Mouse (Mus musculus): ENCODE data around the gene Cd79b. TPM values are rescaled to one million over a fixed set of nuclear protein-coding genes. Genes with fewer than 3 reads are reported as not detected.
A peak's percentile ranks its signal among the peaks of the same experiment; 100 is the strongest.

The Cd79b gene
- polyA plus RNA-seq, 1 experiment from 2014 or later, result 0.92 TPM

- no peaks in the 10 kb centered on the region for H3K4me1 ChIP-seq
- no peaks in the 10 kb centered on the region for H3K9me3 ChIP-seq (replicated peaks)
- H3K27ac ChIP-seq (replicated peaks), result no peak overlapping the region
- no peaks in the 10 kb centered on the region for H3K27me3 ChIP-seq (replicated peaks)
- H3K4me3 ChIP-seq (replicated peaks), result no peak overlapping the region
- H3K9ac ChIP-seq (replicated peaks), result no peak overlapping the region
- H3K4me2 ChIP-seq, result no peak overlapping the region
- no peak for ATAC-seq (ENCODE audit: low FRiP score)
- WGBS, result 56% methylated on average over 8 of the region's 8 CpGs
- no peaks in the 10 kb centered on the region for H3K36me3 ChIP-seq
Measured at GRCm38 (mm10) chr11:106289369-106289768, 25.2 kb downstream of the Cd79b start.

- 67% methylated on average over 11 of the region's 11 CpGs for WGBS
- no peaks in the 10 kb centered on the region for H3K9me3 ChIP-seq (replicated peaks)
- no peaks in the 10 kb centered on the region for H3K4me1 ChIP-seq
- no peaks in the 10 kb centered on the region for H3K36me3 ChIP-seq
- ATAC-seq (ENCODE audit: low FRiP score), result no peak
- no peak overlapping the region for H3K27ac ChIP-seq (replicated peaks)
- H3K4me2 ChIP-seq, result no peak overlapping the region
- H3K9ac ChIP-seq (replicated peaks), result no peak overlapping the region
- H3K27me3 ChIP-seq (replicated peaks), result no peaks in the 10 kb centered on the region
- no peak overlapping the region for H3K4me3 ChIP-seq (replicated peaks)
Measured at GRCm38 (mm10) chr11:106286987-106287386, 27.6 kb downstream of the Cd79b start.

GRCm38 (mm10) chr11:106286206-106286605 is 28.4 kb downstream of the Cd79b start:
- H3K27ac ChIP-seq (replicated peaks), result no peak overlapping the region
- ATAC-seq (ENCODE audit: low FRiP score), result no peak
- 91% methylated on average over 7 of the region's 7 CpGs for WGBS
- H3K4me2 ChIP-seq, result no peak overlapping the region
- H3K27me3 ChIP-seq (replicated peaks), result no peaks in the 10 kb centered on the region
- H3K9me3 ChIP-seq (replicated peaks), result no peaks in the 10 kb centered on the region
- H3K9ac ChIP-seq (replicated peaks), result no peak overlapping the region
- no peak overlapping the region for H3K4me3 ChIP-seq (replicated peaks)
- no peaks in the 10 kb centered on the region for H3K4me1 ChIP-seq
- no peaks in the 10 kb centered on the region for H3K36me3 ChIP-seq

- no peaks in the 10 kb centered on the region for H3K9me3 ChIP-seq (replicated peaks)
- H3K27ac ChIP-seq (replicated peaks), result no peak overlapping the region
- H3K27me3 ChIP-seq (replicated peaks), result no peaks in the 10 kb centered on the region
- no peaks in the 10 kb centered on the region for H3K36me3 ChIP-seq
- no peak for ATAC-seq (ENCODE audit: low FRiP score)
- H3K4me2 ChIP-seq, result no peak overlapping the region
- WGBS, result 58% methylated on average over 8 of the region's 8 CpGs
- no peak overlapping the region for H3K4me3 ChIP-seq (replicated peaks)
- no peaks in the 10 kb centered on the region for H3K4me1 ChIP-seq
- H3K9ac ChIP-seq (replicated peaks), result no peak overlapping the region
Measured at GRCm38 (mm10) chr11:106284126-106284525, 30.4 kb downstream of the Cd79b start.

- H3K4me1 ChIP-seq, result no peaks in the 10 kb centered on the region
- no peak overlapping the region for H3K27ac ChIP-seq (replicated peaks)
- H3K36me3 ChIP-seq, result no peaks in the 10 kb centered on the region
- no peak overlapping the region for H3K9ac ChIP-seq (replicated peaks)
- H3K4me3 ChIP-seq (replicated peaks), result no peak overlapping the region
- no peaks in the 10 kb centered on the region for H3K9me3 ChIP-seq (replicated peaks)
- WGBS, result 86% methylated on average over 4 of the region's 4 CpGs
- no peak overlapping the region for H3K4me2 ChIP-seq
- no peaks in the 10 kb centered on the region for H3K27me3 ChIP-seq (replicated peaks)
- no peak for ATAC-seq (ENCODE audit: low FRiP score)
Measured at GRCm38 (mm10) chr11:106283371-106283770, 31.2 kb downstream of the Cd79b start.

- Histone ChIP-seq H3K4me2 (no peak overlapping the region), H3K9me3 (replicated peaks) (no peaks in the 10 kb centered on the region), H3K36me3 (no peaks in the 10 kb centered on the region), H3K27ac (replicated peaks) (no peak overlapping the region), H3K9ac (replicated peaks) (no peak overlapping the region), H3K4me1 (no peaks in the 10 kb centered on the region), H3K27me3 (replicated peaks) (0 out of 2 replicates have a peak, but pooled peaks cover under 1% of the 10 kb centered on the region), H3K4me3 (replicated peaks) (no peak overlapping the region)
- no peak for ATAC-seq (ENCODE audit: low FRiP score)
- 90% methylated on average over 6 of the region's 6 CpGs for WGBS
Measured at GRCm38 (mm10) chr11:106282452-106282851, 32.1 kb downstream of the Cd79b start.

GRCm38 (mm10) chr11:106276454-106276853 is 38.1 kb downstream of the Cd79b start, which contains the start of gene Tcam1:
TSS of gene Tcam1 (plus strand) at chr11:106276672.
- H3K4me1 ChIP-seq, result peaks cover 17% of the 10 kb centered on the region
- H3K27ac ChIP-seq (replicated peaks), result no peak within 1 kb of the TSS
- peak within 1 kb of the TSS; percentile 60 for H3K4me2 ChIP-seq
- peak; percentile 42 for ATAC-seq (ENCODE audit: low FRiP score)
- H3K9ac ChIP-seq (replicated peaks), result no peak within 1 kb of the TSS
- no peaks in the 10 kb centered on the region for H3K36me3 ChIP-seq
- H3K27me3 ChIP-seq (replicated peaks), result 0 out of 2 replicates have a peak, but pooled peaks cover 2% of the 10 kb centered on the region
- 7% methylated on average over 25 of the region's 25 CpGs for WGBS
- no peaks in the 10 kb centered on the region for H3K9me3 ChIP-seq (replicated peaks)
- peak within 1 kb of the TSS; percentile 26 for H3K4me3 ChIP-seq (replicated peaks)

- Histone ChIP-seq H3K4me1 (peaks cover 32% of the 10 kb centered on the region), H3K9ac (replicated peaks) (no peak overlapping the region), H3K27ac (replicated peaks) (no peak overlapping the region), H3K27me3 (replicated peaks) (0 out of 2 replicates have a peak, but pooled peaks cover 2% of the 10 kb centered on the region), H3K4me3 (replicated peaks) (no peak overlapping the region), H3K4me2 (no peak overlapping the region), H3K36me3 (no peaks in the 10 kb centered on the region), H3K9me3 (replicated peaks) (no peaks in the 10 kb centered on the region)
- WGBS, result 84% methylated on average over 7 of the region's 7 CpGs
- no peak for ATAC-seq (ENCODE audit: low FRiP score)
Measured at GRCm38 (mm10) chr11:106274971-106275411, 39.6 kb downstream of the Cd79b start.

GRCm38 (mm10) chr11:106274374-106274773 is 40.2 kb downstream of the Cd79b start:
- Histone ChIP-seq H3K27ac (replicated peaks) (no peak overlapping the region), H3K9ac (replicated peaks) (no peak overlapping the region), H3K36me3 (no peaks in the 10 kb centered on the region), H3K4me1 (peaks cover 35% of the 10 kb centered on the region), H3K4me2 (no peak overlapping the region), H3K27me3 (replicated peaks) (0 out of 2 replicates have a peak, but pooled peaks cover 2% of the 10 kb centered on the region), H3K9me3 (replicated peaks) (no peaks in the 10 kb centered on the region), H3K4me3 (replicated peaks) (no peak overlapping the region)
- ATAC-seq (ENCODE audit: low FRiP score), result no peak
- 93% methylated on average over 1 of the region's 1 CpGs for WGBS

- WGBS, result 94% methylated on average over 6 of the region's 6 CpGs
Measured at GRCm38 (mm10) chr11:106273811-106274210, 40.8 kb downstream of the Cd79b start.

GRCm38 (mm10) chr11:106273311-106273684 is 41.3 kb downstream of the Cd79b start:
- Histone ChIP-seq H3K4me3 (replicated peaks) (peak overlapping the region; percentile 95), H3K9ac (replicated peaks) (peak overlapping the region; percentile 85), H3K36me3 (no peaks in the 10 kb centered on the region), H3K4me1 (peaks cover 45% of the 10 kb centered on the region), H3K4me2 (peak overlapping the region; percentile 77), H3K27me3 (replicated peaks) (0 out of 2 replicates have a peak, but pooled peaks cover 2% of the 10 kb centered on the region), H3K27ac (replicated peaks) (peak overlapping the region; percentile 90), H3K9me3 (replicated peaks) (no peaks in the 10 kb centered on the region)
- peak; percentile 33 for ATAC-seq (ENCODE audit: low FRiP score)
- 17% methylated on average over 16 of the region's 16 CpGs for WGBS

More at GRCm38 (mm10) chr11:106273811-106274210, 40.8 kb downstream of the Cd79b start:
- Histone ChIP-seq H3K9ac (replicated peaks) (no peak overlapping the region), H3K27ac (replicated peaks) (no peak overlapping the region), H3K4me1 (peaks cover 40% of the 10 kb centered on the region), H3K36me3 (no peaks in the 10 kb centered on the region), H3K4me3 (replicated peaks) (peak overlapping the region; percentile 95; the same call in 1 of the 2 replicates), H3K9me3 (replicated peaks) (no peaks in the 10 kb centered on the region), H3K4me2 (peak overlapping the region; percentile 77), H3K27me3 (replicated peaks) (0 out of 2 replicates have a peak, but pooled peaks cover 2% of the 10 kb centered on the region)
- no peak for ATAC-seq (ENCODE audit: low FRiP score)

- Histone ChIP-seq H3K9ac (replicated peaks) (peak within 1 kb of the TSS; percentile 85), H3K4me1 (peaks cover 51% of the 10 kb centered on the region), H3K27ac (replicated peaks) (peak within 1 kb of the TSS; percentile 90), H3K4me2 (peak within 1 kb of the TSS; percentile 77), H3K9me3 (replicated peaks) (no peaks in the 10 kb centered on the region), H3K27me3 (replicated peaks) (0 out of 2 replicates have a peak, but pooled peaks cover 2% of the 10 kb centered on the region), H3K36me3 (no peaks in the 10 kb centered on the region), H3K4me3 (replicated peaks) (peak within 1 kb of the TSS; percentile 95)
- peak; percentile 95 for ATAC-seq (ENCODE audit: low FRiP score)
- under 1% methylated on average over 72 of the region's 72 CpGs for WGBS
Measured at GRCm38 (mm10) chr11:106272644-106273310, 41.8 kb downstream of the Cd79b start, which contains the start of gene Smarcd2. TSS of gene Smarcd2 (minus strand) at chr11:106272972.
